Mouse (Mus musculus) thymus, postnatal 25 days (tissue): ENCODE measurements around the gene Pcolce.
"Not testable (repeated sequence)": the region's sequence is repeated elsewhere in the genome, so short reads cannot be mapped to it uniquely, and the experiment has no call there.

Source experiments
- DNase-seq: peaks from one replicate; pipeline ENCODE4 v3.0.0; 2022

The Pcolce gene

GRCm38 (mm10) chr5:137628498-137629305 is 15.1 kb upstream of the Pcolce start, which contains the start of the genes Fbxo24, Lrch4 and Gm20605:
Gene Fbxo24 (minus strand): TSS chr5:137629002.
Gene Lrch4 (plus strand): TSS chr5:137629121.
Gene Gm20605 (plus strand): TSS chr5:137629175.
- DNase-seq, result peak; percentile 99

- DNase-seq, result peak; percentile 42
Measured at GRCm38 (mm10) chr5:137627991-137628390, 14.4 kb upstream of the Pcolce start.

GRCm38 (mm10) chr5:137623937-137624530 is 10.4 kb upstream of the Pcolce start:
- no peak for DNase-seq

- DNase-seq, result no peak
Measured at GRCm38 (mm10) chr5:137615347-137615746, 1.8 kb upstream of the Pcolce start.

- DNase-seq, result not testable (repeated sequence)
Measured at GRCm38 (mm10) chr5:137614921-137615320, 1.3 kb upstream of the Pcolce start.

GRCm38 (mm10) chr5:137613076-137613475 is 508 bp downstream of the Pcolce start:
- no peak for DNase-seq

GRCm38 (mm10) chr5:137611245-137611602 is 2.4 kb downstream of the Pcolce start:
- DNase-seq, result no peak

- no peak for DNase-seq
Measured at GRCm38 (mm10) chr5:137610548-137611244, 2.9 kb downstream of the Pcolce start.

GRCm38 (mm10) chr5:137610056-137610455 is 3.5 kb downstream of the Pcolce start:
- no peak for DNase-seq

- no peak for DNase-seq
Measured at GRCm38 (mm10) chr5:137609292-137609691, 4.3 kb downstream of the Pcolce start.

GRCm38 (mm10) chr5:137608654-137609190 is 4.9 kb downstream of the Pcolce start:
- no peak for DNase-seq

GRCm38 (mm10) chr5:137607860-137608653 is 5.5 kb downstream of the Pcolce start:
- DNase-seq, result no peak

GRCm38 (mm10) chr5:137601365-137601729 is 12.2 kb downstream of the Pcolce start:
- peak; percentile 32 for DNase-seq

GRCm38 (mm10) chr5:137600619-137601364 is 12.8 kb downstream of the Pcolce start, which contains the start of gene Mospd3:
Gene Mospd3 (minus strand): TSS chr5:137601058.
- peak; percentile 98 for DNase-seq

GRCm38 (mm10) chr5:137600281-137600618 is 13.3 kb downstream of the Pcolce start:
- DNase-seq, result no peak

- DNase-seq, result no peak
Measured at GRCm38 (mm10) chr5:137599600-137599999, 14.0 kb downstream of the Pcolce start.

- no peak for DNase-seq
Measured at GRCm38 (mm10) chr5:137598100-137598826, 15.3 kb downstream of the Pcolce start.

GRCm38 (mm10) chr5:137597625-137598024 is 16.0 kb downstream of the Pcolce start:
- no peak for DNase-seq

GRCm38 (mm10) chr5:137596601-137597261 is 16.9 kb downstream of the Pcolce start:
- peak; percentile 46 for DNase-seq

- DNase-seq, result no peak
Measured at GRCm38 (mm10) chr5:137595921-137596320, 17.7 kb downstream of the Pcolce start.

GRCm38 (mm10) chr5:137590507-137590906 is 23.1 kb downstream of the Pcolce start:
- no peak for DNase-seq
